Mouse (Mus musculus) hindbrain, embryonic 14.5 days (tissue): ENCODE results near the gene Atxn1. TPM values are rescaled to one million over a fixed set of nuclear protein-coding genes. Genes with fewer than 3 reads are reported as not detected.

Source experiments
- ATAC-seq: fragments of 200-750 bp; cut with Nextera tagmentation; 2 replicates; pipeline ENCODE4 v1.8.0; 2017; ENCODE audit warnings: moderate number of reproducible peaks, mild to moderate bottlenecking, moderate TSS enrichment, moderate library complexity; ENCODE audit not compliant: low FRiP score
- DNase-seq: peaks from one replicate; pipeline ENCODE4 v3.0.0-alpha.2; 2015; ENCODE audit warnings: low spot score
- H3K27ac ChIP-seq: fragments of 300-500 bp; sonication (generic); 2 replicates; pipeline ENCODE4 v1.5.1; 2014; ENCODE audit warnings: mild to moderate bottlenecking, moderate library complexity
- H3K27me3 ChIP-seq: fragments of 300-500 bp; sonication (generic); 2 replicates; pipeline ENCODE4 v1.6.1; 2014; ENCODE audit warnings: mild to moderate bottlenecking, low read length, mixed read lengths; ENCODE audit not compliant: control insufficient read depth, insufficient read depth
- H3K36me3 ChIP-seq: fragments of 300-500 bp; sonication (generic); replicated peaks from 2 replicates; pipeline ENCODE4 v1.6.1; 2014; ENCODE audit not compliant: control insufficient read depth, insufficient read depth
- H3K4me1 ChIP-seq: fragments of 300-500 bp; sonication (generic); replicated peaks from 2 replicates; pipeline ENCODE4 v1.6.1; 2014; ENCODE audit warnings: antibody characterized with exemption, low read length, mixed read lengths; ENCODE audit not compliant: control insufficient read depth, insufficient read depth
- H3K4me2 ChIP-seq: fragments of 300-500 bp; sonication (generic); replicated peaks from 2 replicates; pipeline ENCODE4 v1.6.1; 2014; ENCODE audit warnings: mild to moderate bottlenecking, moderate library complexity
- H3K4me3 ChIP-seq: fragments of 300-500 bp; sonication (generic); replicated peaks from 2 replicates; pipeline ENCODE4 v1.5.1; 2014; ENCODE audit warnings: mild to moderate bottlenecking, low read length
- H3K9ac ChIP-seq: fragments of 300-500 bp; sonication (generic); 2 replicates; pipeline ENCODE4 v1.6.1; 2014
- H3K9me3 ChIP-seq: fragments of 300-500 bp; sonication (generic); 2 replicates; pipeline ENCODE4 v1.6.1; 2016; ENCODE audit warnings: low read length; ENCODE audit not compliant: control insufficient read depth
- WGBS: fragments of 180-500 bp; shearing (Covaris S2); extraction: QIAGEN DNeasy Blood & Tissue Kit; methylation state at CpG from one replicate; pipeline ENCODE4 v1.1.7; 2014; 5-methylcytosine and 5-hydroxymethylcytosine counted together
- polyA plus RNA-seq: library from polyadenylated mRNA; unstranded; fragments of >200 nt; fragmentation: Nextera tagmentation; extraction: Ambion mirVana; gene quantifications from 2 replicates; pipeline ENCODE4 v1.2.1, GENCODE M21; 2014

Gene Atxn1
- polyA plus RNA-seq, 1 experiment from 2014 or later: 8.1 TPM

- no peak overlapping the region for H3K9ac ChIP-seq
- H3K4me3 ChIP-seq: no peak overlapping the region
- DNase-seq (no peak), ATAC-seq (no peak)
- no peak overlapping the region for H3K4me2 ChIP-seq
- no peaks in the 10 kb centered on the region for H3K27me3 ChIP-seq
- no peak overlapping the region for H3K27ac ChIP-seq
- peaks cover 4% of the 10 kb centered on the region; the same call in 1 of the 2 replicates for H3K4me1 ChIP-seq
- no peaks in the 10 kb centered on the region for H3K9me3 ChIP-seq
- no peaks in the 10 kb centered on the region for H3K36me3 ChIP-seq
- 88% methylated on average over 4 of the region's 4 CpGs for WGBS
Observed at GRCm38 (mm10) chr13:45693126-45693525, 271.7 kb downstream of the Atxn1 start.

- Histone ChIP-seq H3K9me3 (no peaks in the 10 kb centered on the region), H3K4me3 (no peak overlapping the region), H3K27me3 (no peaks in the 10 kb centered on the region), H3K27ac (no peak overlapping the region), H3K4me2 (no peak overlapping the region), H3K36me3 (no peaks in the 10 kb centered on the region), H3K9ac (no peak overlapping the region), H3K4me1 (peaks cover 4% of the 10 kb centered on the region; the same call in 1 of the 2 replicates)
- ATAC-seq: no peak
- DNase-seq: no peak
- WGBS: 55% methylated on average over 9 of the region's 9 CpGs
Observed at GRCm38 (mm10) chr13:45692440-45692839, 272.4 kb downstream of the Atxn1 start.

GRCm38 (mm10) chr13:45690426-45690825 lies 274.4 kb downstream of the Atxn1 start:
- Histone ChIP-seq H3K4me2 (no peak overlapping the region), H3K9ac (no peak overlapping the region), H3K9me3 (no peaks in the 10 kb centered on the region), H3K4me3 (no peak overlapping the region), H3K4me1 (peaks cover 4% of the 10 kb centered on the region; the same call in 1 of the 2 replicates), H3K27me3 (no peaks in the 10 kb centered on the region), H3K27ac (no peak overlapping the region), H3K36me3 (no peaks in the 10 kb centered on the region)
- WGBS: 94% methylated on average over 1 of the region's 1 CpGs
- DNase-seq (no peak), ATAC-seq (no peak)

GRCm38 (mm10) chr13:45688864-45689263 lies 275.9 kb downstream of the Atxn1 start:
- no peak overlapping the region for H3K4me2 ChIP-seq
- no peaks in the 10 kb centered on the region for H3K27me3 ChIP-seq
- H3K27ac ChIP-seq: no peak overlapping the region
- 84% methylated on average over 2 of the region's 2 CpGs for WGBS
- H3K36me3 ChIP-seq: no peaks in the 10 kb centered on the region
- DNase-seq (no peak), ATAC-seq (no peak)
- peaks cover 4% of the 10 kb centered on the region; the same call in 1 of the 2 replicates for H3K4me1 ChIP-seq
- H3K9ac ChIP-seq: no peak overlapping the region
- no peaks in the 10 kb centered on the region for H3K9me3 ChIP-seq
- H3K4me3 ChIP-seq: no peak overlapping the region

- WGBS: 92% methylated on average over 8 of the region's 8 CpGs
- DNase-seq (no peak), ATAC-seq (no peak)
- H3K27ac ChIP-seq: no peak overlapping the region
- peaks cover 4% of the 10 kb centered on the region; the same call in 1 of the 2 replicates for H3K4me1 ChIP-seq
- H3K27me3 ChIP-seq: no peaks in the 10 kb centered on the region
- H3K4me3 ChIP-seq: no peak overlapping the region
- no peak overlapping the region for H3K9ac ChIP-seq
- no peaks in the 10 kb centered on the region for H3K36me3 ChIP-seq
- no peak overlapping the region for H3K4me2 ChIP-seq
- no peaks in the 10 kb centered on the region for H3K9me3 ChIP-seq
Observed at GRCm38 (mm10) chr13:45687581-45687980, 277.2 kb downstream of the Atxn1 start.

GRCm38 (mm10) chr13:45686309-45686582 lies 278.6 kb downstream of the Atxn1 start:
- H3K4me1 ChIP-seq: peaks cover 4% of the 10 kb centered on the region; the same call in 1 of the 2 replicates
- no peaks in the 10 kb centered on the region for H3K27me3 ChIP-seq
- no peaks in the 10 kb centered on the region for H3K9me3 ChIP-seq
- no peak for DNase-seq
- H3K4me2 ChIP-seq: no peak overlapping the region
- ATAC-seq: no peak
- WGBS: 56% methylated on average over 3 of the region's 3 CpGs
- H3K36me3 ChIP-seq: no peaks in the 10 kb centered on the region
- H3K9ac ChIP-seq: no peak overlapping the region
- no peak overlapping the region for H3K27ac ChIP-seq
- no peak overlapping the region for H3K4me3 ChIP-seq

GRCm38 (mm10) chr13:45685575-45686308 lies 279.1 kb downstream of the Atxn1 start:
- no peak overlapping the region for H3K27ac ChIP-seq
- WGBS: 82% methylated on average over 7 of the region's 7 CpGs
- H3K9ac ChIP-seq: no peak overlapping the region
- no peak for ATAC-seq
- H3K4me3 ChIP-seq: no peak overlapping the region
- H3K4me1 ChIP-seq: peaks cover 4% of the 10 kb centered on the region; the same call in 1 of the 2 replicates
- DNase-seq: no peak
- no peaks in the 10 kb centered on the region for H3K36me3 ChIP-seq
- no peaks in the 10 kb centered on the region for H3K9me3 ChIP-seq
- H3K4me2 ChIP-seq: no peak overlapping the region
- no peaks in the 10 kb centered on the region for H3K27me3 ChIP-seq

- Histone ChIP-seq H3K9me3 (no peaks in the 10 kb centered on the region), H3K4me3 (no peak overlapping the region), H3K36me3 (no peaks in the 10 kb centered on the region), H3K9ac (no peak overlapping the region), H3K4me2 (no peak overlapping the region), H3K27me3 (no peaks in the 10 kb centered on the region), H3K27ac (no peak overlapping the region), H3K4me1 (no peaks in the 10 kb centered on the region)
- ATAC-seq: no peak
- WGBS: 46% methylated on average over 4 of the region's 4 CpGs
- no peak for DNase-seq
Observed at GRCm38 (mm10) chr13:45684891-45685311, 279.9 kb downstream of the Atxn1 start.

- 80% methylated on average over 3 of the region's 3 CpGs for WGBS
- no peak overlapping the region for H3K4me3 ChIP-seq
- no peaks in the 10 kb centered on the region for H3K9me3 ChIP-seq
- no peak for DNase-seq
- H3K27ac ChIP-seq: no peak overlapping the region
- no peaks in the 10 kb centered on the region for H3K27me3 ChIP-seq
- no peaks in the 10 kb centered on the region for H3K36me3 ChIP-seq
- no peak for ATAC-seq
- H3K4me1 ChIP-seq: no peaks in the 10 kb centered on the region
- no peak overlapping the region for H3K9ac ChIP-seq
- no peak overlapping the region for H3K4me2 ChIP-seq
Observed at GRCm38 (mm10) chr13:45683991-45684390, 280.8 kb downstream of the Atxn1 start.

- Histone ChIP-seq H3K27ac (no peak overlapping the region), H3K4me1 (no peaks in the 10 kb centered on the region), H3K27me3 (no peaks in the 10 kb centered on the region), H3K36me3 (no peaks in the 10 kb centered on the region), H3K4me2 (no peak overlapping the region), H3K9me3 (no peaks in the 10 kb centered on the region), H3K9ac (no peak overlapping the region), H3K4me3 (no peak overlapping the region)
- DNase-seq (no peak), ATAC-seq (no peak)
- WGBS: 94% methylated on average over 5 of the region's 5 CpGs
Observed at GRCm38 (mm10) chr13:45681196-45681595, 283.6 kb downstream of the Atxn1 start.
